Mouse (Mus musculus): Measurements from ENCODE around the gene Pde6h. TPM values are rescaled to one million over a fixed set of nuclear protein-coding genes. Genes with fewer than 3 reads are reported as not detected.
A peak's percentile ranks its signal among the peaks of the same experiment; 100 is the strongest.

Gene Pde6h
- polyA plus RNA-seq, 1 experiment = not detected

- Histone ChIP-seq H3K4me3 (ENCODE audit: insufficient read depth, low read length) (no peak overlapping the region), H3K4me1 (ENCODE audit: control insufficient read depth, insufficient read depth, low read length) (peaks cover 16% of the 10 kb centered on the region), H3K27ac (ENCODE audit: insufficient read depth, low read length) (no peak overlapping the region)
- TF ChIP-seq CTCF (IDR thresholded peaks at IDR 0.05; ENCODE audit: borderline replicate concordance, insufficient read depth, low read length) (no peak), POLR2A (IDR thresholded peaks at IDR 0.05; ENCODE audit: low read depth, low read length) (no peak)
Observed at GRCm38 (mm10) chr6:136936361-136936760, 12.7 kb downstream of the Pde6h start.

- H3K4me3 ChIP-seq (ENCODE audit: insufficient read depth, low read length) = no peak overlapping the region
- H3K27ac ChIP-seq (ENCODE audit: insufficient read depth, low read length) = no peak overlapping the region
- TF ChIP-seq CTCF (IDR thresholded peaks at IDR 0.05; ENCODE audit: borderline replicate concordance, insufficient read depth, low read length) = no peak
- no peak for TF ChIP-seq POLR2A (IDR thresholded peaks at IDR 0.05; ENCODE audit: low read depth, low read length)
- peaks cover 16% of the 10 kb centered on the region for H3K4me1 ChIP-seq (ENCODE audit: control insufficient read depth, insufficient read depth, low read length)
Observed at GRCm38 (mm10) chr6:136937117-136937516, 13.5 kb downstream of the Pde6h start.

GRCm38 (mm10) chr6:136938331-136939126, 14.9 kb downstream of the Pde6h start:
- H3K4me3 ChIP-seq (ENCODE audit: insufficient read depth, low read length) = no peak overlapping the region
- H3K4me1 ChIP-seq (ENCODE audit: control insufficient read depth, insufficient read depth, low read length) = peaks cover 18% of the 10 kb centered on the region
- peak overlapping the region; percentile 74 for H3K27ac ChIP-seq (ENCODE audit: insufficient read depth, low read length)
- TF ChIP-seq POLR2A (IDR thresholded peaks at IDR 0.05; ENCODE audit: low read depth, low read length) (no peak), CTCF (IDR thresholded peaks at IDR 0.05; ENCODE audit: borderline replicate concordance, insufficient read depth, low read length) (no peak)

GRCm38 (mm10) chr6:136939326-136940187, 15.9 kb downstream of the Pde6h start:
- peaks cover 18% of the 10 kb centered on the region for H3K4me1 ChIP-seq (ENCODE audit: control insufficient read depth, insufficient read depth, low read length)
- peak overlapping the region; percentile 55 for H3K4me3 ChIP-seq (ENCODE audit: insufficient read depth, low read length)
- TF ChIP-seq CTCF (IDR thresholded peaks at IDR 0.05; ENCODE audit: borderline replicate concordance, insufficient read depth, low read length) (no peak), POLR2A (IDR thresholded peaks at IDR 0.05; ENCODE audit: low read depth, low read length) (no peak)
- H3K27ac ChIP-seq (ENCODE audit: insufficient read depth, low read length) = peak overlapping the region; percentile 87

GRCm38 (mm10) chr6:136940188-136940960, 16.7 kb downstream of the Pde6h start:
- TF ChIP-seq CTCF (IDR thresholded peaks at IDR 0.05; ENCODE audit: borderline replicate concordance, insufficient read depth, low read length) = no peak
- TF ChIP-seq POLR2A (IDR thresholded peaks at IDR 0.05; ENCODE audit: low read depth, low read length) = no peak
- peak overlapping the region; percentile 87 for H3K27ac ChIP-seq (ENCODE audit: insufficient read depth, low read length)
- H3K4me3 ChIP-seq (ENCODE audit: insufficient read depth, low read length) = peak overlapping the region; percentile 55
- peaks cover 18% of the 10 kb centered on the region for H3K4me1 ChIP-seq (ENCODE audit: control insufficient read depth, insufficient read depth, low read length)

GRCm38 (mm10) chr6:136941051-136942021, 17.7 kb downstream of the Pde6h start, which contains the start of gene Arhgdib:
TSS of gene Arhgdib (minus strand) at chr6:136941899.
- TF ChIP-seq POLR2A (IDR thresholded peaks at IDR 0.05; ENCODE audit: low read depth, low read length) (peak; percentile 50), CTCF (IDR thresholded peaks at IDR 0.05; ENCODE audit: borderline replicate concordance, insufficient read depth, low read length) (no peak)
- peak within 1 kb of the TSS; percentile 87 for H3K27ac ChIP-seq (ENCODE audit: insufficient read depth, low read length)
- H3K4me3 ChIP-seq (ENCODE audit: insufficient read depth, low read length) = peak within 1 kb of the TSS; percentile 55
- peaks cover 18% of the 10 kb centered on the region for H3K4me1 ChIP-seq (ENCODE audit: control insufficient read depth, insufficient read depth, low read length)

- Histone ChIP-seq H3K4me1 (ENCODE audit: control insufficient read depth, insufficient read depth, low read length) (peaks cover 18% of the 10 kb centered on the region), H3K27ac (ENCODE audit: insufficient read depth, low read length) (no peak overlapping the region), H3K4me3 (ENCODE audit: insufficient read depth, low read length) (no peak overlapping the region)
- TF ChIP-seq POLR2A (IDR thresholded peaks at IDR 0.05; ENCODE audit: low read depth, low read length) (no peak), CTCF (IDR thresholded peaks at IDR 0.05; ENCODE audit: borderline replicate concordance, insufficient read depth, low read length) (no peak)
Observed at GRCm38 (mm10) chr6:136942280-136942679, 18.6 kb downstream of the Pde6h start.

- Histone ChIP-seq H3K27ac (ENCODE audit: insufficient read depth, low read length) (no peak overlapping the region), H3K4me1 (ENCODE audit: control insufficient read depth, insufficient read depth, low read length) (peaks cover 13% of the 10 kb centered on the region), H3K4me3 (ENCODE audit: insufficient read depth, low read length) (no peak overlapping the region)
- no peak for TF ChIP-seq POLR2A (IDR thresholded peaks at IDR 0.05; ENCODE audit: low read depth, low read length)
- TF ChIP-seq CTCF (IDR thresholded peaks at IDR 0.05; ENCODE audit: borderline replicate concordance, insufficient read depth, low read length) = no peak
Observed at GRCm38 (mm10) chr6:136943392-136943791, 19.8 kb downstream of the Pde6h start.
